Comparison of ENCODE assay signal across 29 mouse cellular contexts in genomic region chr2:30727948-30728347, GRCm38 (mm10).
DNase-seq lines count a peak whose midpoint lies in the region; ATAC-seq and TF ChIP-seq lines count a peak whose summit lies in the region.
"Had no signal": no experiment of that assay in that cellular context is flagged by ENCODE, and none has a peak within 500 bp of the region (broad histone marks: within the 10 kb centered on the region; RNA-seq: fewer than 3 reads in every experiment).

No protein-coding gene starts in this region.

- no peak for TF ChIP-seq CTCF in midbrain, postnatal 0 days (IDR thresholded peaks at IDR 0.05)
- TF ChIP-seq CTCF in kidney, adult 2 months (conservative IDR thresholded peaks at IDR 0.05; ENCODE audit: insufficient read depth, insufficient read length, low read depth, low read length), result no peak

- no peak for TF ChIP-seq POLR2A in kidney, adult 2 months (IDR thresholded peaks at IDR 0.05; ENCODE audit: low read depth, low read length)

- H3K27ac ChIP-seq in midbrain, embryonic 10.5 days (replicated peaks), result peak overlapping the region; percentile 49
- no peak overlapping the region for H3K27ac ChIP-seq in midbrain, postnatal 0 days (ENCODE audit: low read depth, low read length)
- H3K27ac ChIP-seq in kidney, adult 2 months (ENCODE audit: insufficient read depth, low read depth, low read length), result no peak overlapping the region
- H3K27ac ChIP-seq: embryonic facial prominence, embryonic 13.5 days; heart, adult 2 months; heart, embryonic 13.5 days; hindbrain, embryonic 15.5 days; intestine, embryonic 15.5 days; limb, embryonic 13.5 days; midbrain, embryonic 13.5 days; neural tube, embryonic 15.5 days had no signal

- ATAC-seq in midbrain, postnatal 0 days (ENCODE audit: low FRiP score), result no peak
- peak; percentile 50 for ATAC-seq in inflammation-experienced regulatory T-cells, adult 6 months
- ATAC-seq: forebrain, postnatal 0 days; intestine, embryonic 15.5 days; midbrain, embryonic 13.5 days had no signal

- 90% methylated on average over 6 of the region's 6 CpGs for WGBS in midbrain, embryonic 10.5 days
- WGBS in midbrain, postnatal 0 days, result 87% methylated on average over 6 of the region's 6 CpGs
- 82% methylated on average over 6 of the region's 6 CpGs for WGBS in kidney, adult 2 months

- H3K4me2 ChIP-seq in midbrain, postnatal 0 days (ENCODE audit: low read depth, low read length, poor library complexity, severe bottlenecking), result no peak overlapping the region
- H3K4me2 ChIP-seq: embryonic facial prominence, embryonic 13.5 days; heart, embryonic 13.5 days; hindbrain, embryonic 15.5 days; intestine, embryonic 15.5 days; limb, embryonic 13.5 days; liver, embryonic 11.5 days; midbrain, embryonic 13.5 days; neural tube, embryonic 15.5 days had no signal

- DNase-seq in midbrain, embryonic 10.5 days (ENCODE audit: low spot score), result no peak
- DNase-seq in midbrain, postnatal 0 days (ENCODE audit: low spot score), result no peak
- DNase-seq in thymus, postnatal 14 days, result peak; percentile 52
- DNase-seq in c-Kit-positive CD71-positive TER-119-positive erythroid progenitor cells, embryonic 14.5 days (ENCODE audit: low spot score), result no peak
- no peak for DNase-seq in ovary, adult 18-20 months (ENCODE audit: low spot score)
- DNase-seq in kidney, adult 2 months, result no peak
- DNase-seq: adrenal gland, postnatal 10 days; cerebellum, adult 18-20 months; cerebellum, postnatal 10 days; forebrain, postnatal 0 days; heart, adult 2 months; heart, postnatal 10 days; kidney, adult 8-10 months; kidney, postnatal 10 days; lung, postnatal 4 days; right cerebral cortex, adult 18-20 months; spleen, adult 18-20 months had no signal

- no peak overlapping the region for H3K9ac ChIP-seq in midbrain, postnatal 0 days (replicated peaks; ENCODE audit: low read length, poor library complexity, severe bottlenecking)
- H3K9ac ChIP-seq: embryonic facial prominence, embryonic 13.5 days; forebrain, postnatal 0 days; heart, embryonic 13.5 days; hindbrain, embryonic 15.5 days; intestine, embryonic 15.5 days; limb, embryonic 13.5 days; midbrain, embryonic 13.5 days; neural tube, embryonic 15.5 days had no signal

- H3K4me3 ChIP-seq in midbrain, embryonic 10.5 days, result no peak overlapping the region
- H3K4me3 ChIP-seq in midbrain, postnatal 0 days (ENCODE audit: low read depth, low read length), result no peak overlapping the region
- no peak overlapping the region for H3K4me3 ChIP-seq in kidney, adult 2 months (ENCODE audit: insufficient read depth, low read depth, low read length)
- H3K4me3 ChIP-seq: embryonic facial prominence, embryonic 13.5 days; heart, adult 2 months; heart, embryonic 13.5 days; hindbrain, embryonic 10.5 days; hindbrain, embryonic 15.5 days; intestine, embryonic 15.5 days; limb, embryonic 13.5 days; megakaryocyte, embryonic 14.5 days; midbrain, embryonic 13.5 days; neural tube, embryonic 15.5 days had no signal

- H3K27me3 ChIP-seq in midbrain, embryonic 10.5 days (ENCODE audit: low read depth, poor library complexity, severe bottlenecking), result no peaks in the 10 kb centered on the region; the same call in 1 of the 2 replicates
- H3K27me3 ChIP-seq in midbrain, postnatal 0 days (ENCODE audit: insufficient read depth, low read length), result no peaks in the 10 kb centered on the region
- H3K27me3 ChIP-seq in kidney, adult 2 months (replicated peaks; ENCODE audit: control insufficient read depth, insufficient read depth, low read length), result no peaks in the 10 kb centered on the region
- H3K27me3 ChIP-seq: CH12.LX; embryonic facial prominence, embryonic 13.5 days; heart, embryonic 13.5 days; hindbrain, embryonic 15.5 days; intestine, embryonic 15.5 days; limb, embryonic 13.5 days; midbrain, embryonic 13.5 days; neural tube, embryonic 15.5 days had no signal

- peaks cover 39% of the 10 kb centered on the region for H3K4me1 ChIP-seq in midbrain, embryonic 10.5 days
- peaks cover 13% of the 10 kb centered on the region for H3K4me1 ChIP-seq in midbrain, postnatal 0 days (ENCODE audit: insufficient read depth, low read length)
- H3K4me1 ChIP-seq in kidney, adult 2 months (ENCODE audit: control insufficient read depth, insufficient read depth, low read length), result peaks cover 23% of the 10 kb centered on the region

- peaks cover 7% of the 10 kb centered on the region for H3K9me3 ChIP-seq in midbrain, embryonic 10.5 days (replicated peaks)
- H3K9me3 ChIP-seq in midbrain, postnatal 0 days (ENCODE audit: low read length), result no peaks in the 10 kb centered on the region
- H3K9me3 ChIP-seq: heart, embryonic 13.5 days; hindbrain, embryonic 15.5 days; intestine, embryonic 15.5 days; limb, embryonic 13.5 days; neural tube, embryonic 15.5 days had no signal

- no peaks in the 10 kb centered on the region for H3K36me3 ChIP-seq in midbrain, embryonic 10.5 days
- no peaks in the 10 kb centered on the region for H3K36me3 ChIP-seq in midbrain, postnatal 0 days (ENCODE audit: insufficient read depth, low read length)
- H3K36me3 ChIP-seq in kidney, adult 2 months (ENCODE audit: control insufficient read depth, insufficient read depth, low read length), result no peaks in the 10 kb centered on the region
- H3K36me3 ChIP-seq: embryonic facial prominence, embryonic 13.5 days; heart, embryonic 13.5 days; hindbrain, embryonic 15.5 days; intestine, embryonic 15.5 days; limb, embryonic 13.5 days; midbrain, embryonic 13.5 days; neural tube, embryonic 15.5 days had no signal
